In genomic region chr2:103081706-103082105, GRCm38 (mm10) we compare ENCODE assay signal across 21 mouse cellular contexts.
"Had no signal": no experiment of that assay in that cellular context is flagged by ENCODE, and none has a peak within 500 bp of the region (broad histone marks: within the 10 kb centered on the region; RNA-seq: fewer than 3 reads in every experiment).

No protein-coding gene starts in this region.

- H3K9ac ChIP-seq: heart, embryonic 12.5 days; hindbrain, embryonic 12.5 days; hindbrain, embryonic 14.5 days; intestine, embryonic 15.5 days; limb, embryonic 12.5 days had no signal

- DNase-seq: gastrocnemius, postnatal 14 days; heart, adult 18-20 months; heart, postnatal 10 days; heart, postnatal 4 days; kidney, adult 18-20 months; kidney, adult 8-10 months; kidney, postnatal 25 days; liver had no signal

- H3K9me3 ChIP-seq: heart, embryonic 10.5 days; heart, embryonic 12.5 days; hindbrain, embryonic 10.5 days; hindbrain, embryonic 12.5 days; intestine, embryonic 15.5 days; limb, embryonic 10.5 days; limb, embryonic 12.5 days had no signal

- H3K4me2 ChIP-seq: heart, embryonic 12.5 days; hindbrain, embryonic 12.5 days; hindbrain, embryonic 14.5 days; intestine, embryonic 15.5 days; limb, embryonic 12.5 days had no signal

- H3K4me3 ChIP-seq: heart, embryonic 10.5 days; heart, embryonic 12.5 days; hindbrain, embryonic 10.5 days; hindbrain, embryonic 12.5 days; intestine, embryonic 15.5 days; layer of hippocampus, adult 2 months; left cerebral cortex, adult 2 months; limb, embryonic 10.5 days; limb, embryonic 12.5 days had no signal

- H3K36me3 ChIP-seq: intestine, embryonic 15.5 days had no signal

- H3K4me1 ChIP-seq: hindbrain, embryonic 10.5 days; hindbrain, embryonic 12.5 days; intestine, embryonic 15.5 days; limb, embryonic 10.5 days had no signal

- H3K27ac ChIP-seq: heart, embryonic 10.5 days; hindbrain, embryonic 10.5 days; hindbrain, embryonic 12.5 days; hindbrain, embryonic 14.5 days; intestine, embryonic 15.5 days; layer of hippocampus, adult 2 months; left cerebral cortex, adult 2 months; limb, embryonic 10.5 days; limb, embryonic 12.5 days had no signal

- ATAC-seq: hindbrain, embryonic 16.5 days; inflammation-experienced regulatory T-cells, adult 6 months; intestine, embryonic 15.5 days; intestine, postnatal 0 days had no signal

- H3K27me3 ChIP-seq: heart, embryonic 12.5 days; hindbrain, embryonic 12.5 days; intestine, embryonic 15.5 days; limb, embryonic 12.5 days had no signal
